Mouse (Mus musculus): ENCODE data around the gene Ttyh1. TPM values are rescaled to one million over a fixed set of nuclear protein-coding genes. Genes with fewer than 3 reads are reported as not detected.

The Ttyh1 gene
- total and polyA plus RNA-seq, 2 experiments from 2014 or later, result 186 to 742 TPM

GRCm38 (mm10) chr7:4130686-4131452 lies 11.7 kb downstream of the Ttyh1 start:
- Histone ChIP-seq H3K4me2 (ENCODE audit: low read depth, low read length, poor library complexity, severe bottlenecking) (no peak overlapping the region), H3K36me3 (ENCODE audit: insufficient read depth, low read length) (peaks cover 44% of the 10 kb centered on the region), H3K9ac (replicated peaks; ENCODE audit: low read length, poor library complexity, severe bottlenecking) (no peak overlapping the region; the same call in 1 of the 2 replicates), H3K27me3 (ENCODE audit: insufficient read depth, low read length) (no peaks in the 10 kb centered on the region), H3K9me3 (ENCODE audit: low read length) (no peaks in the 10 kb centered on the region), H3K27ac (ENCODE audit: low read depth, low read length) (peak overlapping the region; percentile 59), H3K4me3 (ENCODE audit: low read depth, low read length) (no peak overlapping the region), H3K4me1 (ENCODE audit: insufficient read depth, low read length) (no peaks in the 10 kb centered on the region)
- peak; percentile 55 for ATAC-seq (ENCODE audit: low FRiP score)
- WGBS, result 37% methylated on average over 13 of the region's 13 CpGs
- peak; percentile 87 for TF ChIP-seq CTCF (IDR thresholded peaks at IDR 0.05)
- DNase-seq (ENCODE audit: low spot score), result peak; percentile 96

DNA sequence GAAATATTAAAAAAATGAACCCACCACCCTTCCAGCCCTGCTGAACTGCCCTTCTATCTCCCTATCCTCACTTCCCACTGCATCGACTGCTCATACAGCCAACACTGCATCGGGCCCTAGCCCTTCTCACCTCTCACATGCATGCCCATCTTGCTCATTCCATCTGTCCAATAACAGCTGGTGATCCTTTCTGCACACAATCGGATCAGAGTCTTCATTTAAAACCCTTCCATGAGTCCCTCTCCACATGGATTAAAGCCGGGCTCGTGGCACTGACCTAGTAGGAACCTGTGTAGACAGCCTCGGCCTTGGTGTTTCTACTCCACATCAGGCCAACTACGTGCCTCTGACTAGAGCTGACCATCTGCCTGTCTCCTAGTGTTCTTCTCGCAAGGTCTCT lies 12.8 kb downstream of the Ttyh1 start:
- ATAC-seq (ENCODE audit: low FRiP score) (no peak), DNase-seq (ENCODE audit: low spot score) (no peak)
- no peak for TF ChIP-seq CTCF (IDR thresholded peaks at IDR 0.05)
- Histone ChIP-seq H3K9me3 (ENCODE audit: low read length) (no peaks in the 10 kb centered on the region), H3K9ac (replicated peaks; ENCODE audit: low read length, poor library complexity, severe bottlenecking) (no peak overlapping the region), H3K27me3 (ENCODE audit: insufficient read depth, low read length) (no peaks in the 10 kb centered on the region), H3K4me3 (ENCODE audit: low read depth, low read length) (no peak overlapping the region), H3K4me1 (ENCODE audit: insufficient read depth, low read length) (no peaks in the 10 kb centered on the region), H3K36me3 (ENCODE audit: insufficient read depth, low read length) (peaks cover 42% of the 10 kb centered on the region), H3K4me2 (ENCODE audit: low read depth, low read length, poor library complexity, severe bottlenecking) (no peak overlapping the region), H3K27ac (ENCODE audit: low read depth, low read length) (peak overlapping the region; percentile 13)
- WGBS, result 91% methylated on average over 8 of the region's 8 CpGs

GRCm38 (mm10) chr7:4132581-4132980 lies 13.4 kb downstream of the Ttyh1 start:
- Histone ChIP-seq H3K4me3 (ENCODE audit: low read depth, low read length) (no peak overlapping the region), H3K4me2 (ENCODE audit: low read depth, low read length, poor library complexity, severe bottlenecking) (no peak overlapping the region), H3K9me3 (ENCODE audit: low read length) (no peaks in the 10 kb centered on the region), H3K27ac (ENCODE audit: low read depth, low read length) (0 out of 2 replicates have a peak overlapping the region, but pooled peaks have one; percentile 18), H3K9ac (replicated peaks; ENCODE audit: low read length, poor library complexity, severe bottlenecking) (0 out of 2 replicates have a peak overlapping the region, but pooled peaks have one; percentile 24), H3K27me3 (ENCODE audit: insufficient read depth, low read length) (no peaks in the 10 kb centered on the region), H3K4me1 (ENCODE audit: insufficient read depth, low read length) (no peaks in the 10 kb centered on the region), H3K36me3 (ENCODE audit: insufficient read depth, low read length) (peaks cover 38% of the 10 kb centered on the region)
- TF ChIP-seq CTCF (IDR thresholded peaks at IDR 0.05), result no peak
- no peak for ATAC-seq (ENCODE audit: low FRiP score)
- WGBS, result 88% methylated on average over 3 of the region's 3 CpGs
- no peak for DNase-seq (ENCODE audit: low spot score)

DNA sequence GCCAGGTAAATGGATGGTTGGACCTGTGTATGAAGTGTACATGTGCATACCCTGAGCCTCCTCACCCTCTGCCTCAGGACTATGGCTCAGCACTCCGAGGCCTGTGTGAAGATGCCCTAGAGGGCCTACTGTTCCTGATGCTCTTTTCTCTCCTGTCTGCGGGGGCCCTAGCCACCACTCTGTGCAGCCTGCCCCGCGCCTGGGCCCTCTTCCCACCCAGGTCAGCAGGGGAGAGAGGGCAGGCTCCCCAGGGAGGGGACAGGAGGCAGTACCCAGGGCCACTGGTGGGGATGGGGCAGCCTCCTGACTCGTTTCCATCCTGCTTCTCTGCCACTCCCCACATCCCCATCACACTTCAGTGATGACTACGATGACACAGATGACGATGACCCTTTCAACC lies 13.8 kb downstream of the Ttyh1 start:
- Histone ChIP-seq H3K4me2 (ENCODE audit: low read depth, low read length, poor library complexity, severe bottlenecking) (no peak overlapping the region), H3K4me3 (ENCODE audit: low read depth, low read length) (no peak overlapping the region), H3K27me3 (ENCODE audit: insufficient read depth, low read length) (no peaks in the 10 kb centered on the region), H3K36me3 (ENCODE audit: insufficient read depth, low read length) (peaks cover 34% of the 10 kb centered on the region), H3K4me1 (ENCODE audit: insufficient read depth, low read length) (peaks cover 3% of the 10 kb centered on the region; the same call in 1 of the 2 replicates), H3K9ac (replicated peaks; ENCODE audit: low read length, poor library complexity, severe bottlenecking) (0 out of 2 replicates have a peak overlapping the region, but pooled peaks have one; percentile 24), H3K9me3 (ENCODE audit: low read length) (no peaks in the 10 kb centered on the region), H3K27ac (ENCODE audit: low read depth, low read length) (0 out of 2 replicates have a peak overlapping the region, but pooled peaks have one; percentile 18)
- whole genome bisulfite sequencing, result 79% methylated on average over 7 of the region's 7 CpGs
- DNase-seq (ENCODE audit: low spot score) (no peak), ATAC-seq (ENCODE audit: low FRiP score) (no peak)
- no peak for TF ChIP-seq CTCF (IDR thresholded peaks at IDR 0.05)

GRCm38 (mm10) chr7:4134911-4135310 lies 15.7 kb downstream of the Ttyh1 start:
- DNase-seq (ENCODE audit: low spot score) (no peak), ATAC-seq (ENCODE audit: low FRiP score) (no peak)
- Histone ChIP-seq H3K27ac (ENCODE audit: low read depth, low read length) (0 out of 2 replicates have a peak overlapping the region, but pooled peaks have one; percentile 21), H3K4me3 (ENCODE audit: low read depth, low read length) (no peak overlapping the region), H3K4me1 (ENCODE audit: insufficient read depth, low read length) (peaks cover 6% of the 10 kb centered on the region; the same call in 1 of the 2 replicates), H3K27me3 (ENCODE audit: insufficient read depth, low read length) (no peaks in the 10 kb centered on the region), H3K36me3 (ENCODE audit: insufficient read depth, low read length) (peaks cover 27% of the 10 kb centered on the region), H3K9ac (replicated peaks; ENCODE audit: low read length, poor library complexity, severe bottlenecking) (no peak overlapping the region), H3K9me3 (ENCODE audit: low read length) (no peaks in the 10 kb centered on the region), H3K4me2 (ENCODE audit: low read depth, low read length, poor library complexity, severe bottlenecking) (no peak overlapping the region)
- no peak for TF ChIP-seq CTCF (IDR thresholded peaks at IDR 0.05)
- 81% methylated on average over 5 of the region's 5 CpGs for WGBS

GRCm38 (mm10) chr7:4136404-4136770 lies 17.2 kb downstream of the Ttyh1 start:
- TF ChIP-seq CTCF (IDR thresholded peaks at IDR 0.05), result no peak
- H3K27ac ChIP-seq (ENCODE audit: low read depth, low read length), result peak overlapping the region; percentile 66
- peak overlapping the region; percentile 79 for H3K4me3 ChIP-seq (ENCODE audit: low read depth, low read length)
- DNase-seq (ENCODE audit: low spot score) (no peak), ATAC-seq (ENCODE audit: low FRiP score) (peak; percentile 11; the same call in 1 of the 2 replicates)
- peaks cover 39% of the 10 kb centered on the region for H3K36me3 ChIP-seq (ENCODE audit: insufficient read depth, low read length)
- peak overlapping the region; percentile 84 for H3K4me2 ChIP-seq (ENCODE audit: low read depth, low read length, poor library complexity, severe bottlenecking)
- H3K9me3 ChIP-seq (ENCODE audit: low read length), result no peaks in the 10 kb centered on the region
- WGBS, result under 1% methylated on average over 16 of the region's 16 CpGs
- H3K9ac ChIP-seq (replicated peaks; ENCODE audit: low read length, poor library complexity, severe bottlenecking), result peak overlapping the region; percentile 45
- no peaks in the 10 kb centered on the region for H3K27me3 ChIP-seq (ENCODE audit: insufficient read depth, low read length)
- H3K4me1 ChIP-seq (ENCODE audit: insufficient read depth, low read length), result peaks cover 6% of the 10 kb centered on the region; the same call in 1 of the 2 replicates

All from midbrain, postnatal 0 days (tissue).